Mouse (Mus musculus) thymus, adult 18-20 months (tissue): ENCODE measurements around the gene Slc19a3.
"Not testable (repeated sequence)": the region's sequence is repeated elsewhere in the genome, so short reads cannot be mapped to it uniquely, and the experiment has no call there.

ENCODE experiments used
- DNase-seq, 2 experiments: peaks; one replicate each; pipeline ENCODE4 v3.0.0; 2022; ENCODE audit warnings: mixed read lengths in 2 of 2

The Slc19a3 gene

GRCm38 (mm10) chr1:83006218-83007179, 31.7 kb downstream of the Slc19a3 start:
- DNase-seq = no peak

GRCm38 (mm10) chr1:83000306-83000705, 37.9 kb downstream of the Slc19a3 start, which contains the start of gene Gm47959:
Gm47959 (plus strand) TSS chr1:83000548.
- DNase-seq = not testable (repeated sequence)

DNA sequence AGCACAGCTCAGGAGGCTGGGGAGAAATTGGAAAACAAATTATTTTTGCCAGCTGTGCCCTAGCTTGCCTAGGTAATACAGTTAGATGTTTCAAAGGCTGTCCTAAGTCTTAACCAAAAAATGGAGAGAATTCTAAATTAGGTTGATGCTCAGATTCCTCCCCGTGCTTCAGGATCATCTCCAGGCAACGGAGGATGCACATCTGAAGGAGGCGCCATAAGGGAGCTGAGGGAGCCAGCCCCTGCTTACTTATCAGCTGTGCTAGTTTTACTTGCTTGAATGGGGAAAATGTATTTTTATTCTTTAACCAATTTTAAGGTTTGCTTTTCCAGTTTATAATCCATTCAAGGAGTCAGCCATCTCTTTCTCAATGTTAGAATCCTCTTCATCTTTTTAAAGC, 44.3 kb downstream of the Slc19a3 start:
- no peak for DNase-seq

- DNase-seq = no peak
These were observed 46.2 kb downstream of the Slc19a3 start for GRCm38 (mm10) chr1:82992093-82992492.

- DNase-seq = no peak
These were observed 46.7 kb downstream of the Slc19a3 start for GRCm38 (mm10) chr1:82991596-82991995.

DNA sequence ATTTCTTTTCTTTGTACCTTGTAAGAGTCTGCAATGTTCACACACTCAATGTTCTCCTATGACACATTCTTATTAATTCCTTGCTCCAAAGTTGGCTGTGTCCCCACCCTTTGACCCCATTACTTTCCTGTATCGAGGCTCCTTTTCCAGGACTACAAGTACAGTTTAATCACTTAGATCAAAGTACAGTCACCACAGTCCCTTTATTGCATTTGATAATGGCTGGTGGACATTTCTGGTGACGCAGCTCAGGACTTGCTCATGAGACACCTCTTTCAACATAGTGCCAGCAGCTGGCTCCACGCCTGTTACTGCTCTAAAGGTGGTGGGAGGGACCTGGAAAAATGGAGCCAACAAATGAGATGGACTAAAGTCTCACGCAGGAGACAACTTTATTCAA, 47.2 kb downstream of the Slc19a3 start:
- DNase-seq = no peak

- no peak for DNase-seq
These were observed 50.6 kb downstream of the Slc19a3 start for GRCm38 (mm10) chr1:82987530-82988198.

GRCm38 (mm10) chr1:82986738-82987137, 51.5 kb downstream of the Slc19a3 start:
- DNase-seq = no peak

DNA sequence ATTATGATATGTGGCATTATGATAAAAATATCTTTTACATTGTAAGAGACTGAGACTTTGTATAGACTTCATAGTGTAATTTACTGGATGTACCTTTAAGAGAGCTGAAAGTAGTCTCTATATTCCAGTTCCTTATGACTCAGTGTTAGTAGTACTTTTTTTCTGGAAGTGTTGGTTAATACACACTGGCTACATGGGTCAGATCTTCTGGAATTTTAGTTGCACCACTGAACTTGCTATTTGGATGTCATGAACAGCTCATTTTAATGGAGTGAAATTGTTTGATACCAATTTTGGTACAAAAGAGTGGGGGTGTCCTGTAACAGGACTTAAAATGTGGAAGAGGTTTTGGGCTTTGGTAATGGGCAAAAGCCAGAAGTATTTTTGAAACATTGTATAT, 60.4 kb downstream of the Slc19a3 start:
- no peak for DNase-seq

GRCm38 (mm10) chr1:82975750-82976149, 62.5 kb downstream of the Slc19a3 start:
- no peak for DNase-seq

DNA sequence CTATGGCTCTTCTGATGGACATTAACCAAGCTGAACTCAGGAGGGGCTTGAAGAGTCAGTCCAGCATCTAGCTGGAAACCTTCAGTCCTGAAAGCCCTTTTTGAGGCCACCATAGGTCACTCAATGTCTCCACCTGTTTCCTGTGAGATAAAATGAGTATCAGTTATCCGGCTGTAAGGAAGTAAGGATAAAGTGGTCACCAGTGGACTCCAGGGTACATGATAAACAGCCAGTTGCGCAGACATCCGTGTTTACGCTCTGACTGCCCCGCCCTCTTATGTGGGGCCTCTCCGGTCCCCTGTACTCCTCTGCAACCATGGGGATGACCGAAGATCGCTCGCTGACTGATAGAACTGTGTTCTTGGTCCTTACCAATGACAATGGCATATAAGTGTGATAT, 63.9 kb downstream of the Slc19a3 start:
- no peak for DNase-seq

GRCm38 (mm10) chr1:82973901-82974300, 64.3 kb downstream of the Slc19a3 start:
- DNase-seq = peak in 1 of 2 experiments; percentile 14

DNA sequence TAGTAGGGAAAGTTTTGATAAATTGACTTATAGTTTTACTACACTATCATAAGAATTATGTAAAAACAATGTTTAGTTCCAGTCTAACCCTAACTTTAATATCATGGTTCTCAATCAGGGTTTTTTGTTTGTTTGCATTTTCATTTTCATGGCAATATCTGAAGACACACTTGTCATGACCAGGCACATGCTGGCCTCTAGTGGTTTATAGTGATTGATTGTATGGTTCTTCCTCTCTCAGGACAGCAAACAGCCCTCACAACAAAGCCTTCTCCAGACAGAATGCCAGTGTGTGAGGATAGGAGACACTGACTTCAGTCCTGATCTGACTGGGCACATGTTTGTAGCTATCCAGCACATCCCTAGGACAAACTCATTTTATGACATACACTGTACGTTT, 65.0 kb downstream of the Slc19a3 start:
- DNase-seq = no peak

DNA sequence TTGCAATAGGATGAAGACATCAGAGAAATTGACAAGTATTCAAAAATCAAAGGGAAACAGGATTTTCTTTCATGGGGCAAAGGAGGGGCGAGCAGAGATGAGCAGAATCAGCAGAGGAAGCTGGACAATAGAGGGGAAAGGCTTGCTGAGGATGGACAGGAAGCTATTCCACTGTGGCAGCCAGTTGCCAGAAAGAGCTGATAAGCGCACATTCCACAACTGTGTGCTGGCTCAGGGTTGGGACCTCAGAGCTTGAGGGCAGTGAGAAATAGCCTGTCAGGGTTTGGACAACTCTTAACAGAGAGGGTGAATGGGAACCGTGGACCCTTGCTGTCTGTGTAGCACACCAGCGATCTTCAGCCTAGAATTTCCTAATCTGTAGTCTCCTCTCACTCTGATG, 66.2 kb downstream of the Slc19a3 start:
- DNase-seq = no peak

DNA sequence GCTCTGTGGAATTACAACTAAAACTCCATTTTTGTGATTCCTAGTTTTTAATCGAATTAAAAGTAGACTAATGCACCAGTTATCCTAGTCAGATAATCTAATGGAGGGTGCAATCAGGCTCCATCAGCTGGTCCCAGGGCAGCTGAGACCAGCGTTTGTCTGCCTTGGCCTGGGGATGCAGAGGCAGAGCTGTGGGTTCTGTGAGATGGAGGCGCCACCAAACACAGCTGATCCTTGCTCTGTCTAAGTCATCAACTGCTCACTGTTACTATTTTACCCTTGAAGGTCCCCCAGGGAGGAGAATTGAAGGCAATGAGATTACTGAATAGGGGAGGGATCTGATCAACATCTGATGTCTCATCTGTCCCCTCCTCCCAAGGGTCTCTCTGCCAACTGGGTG, 71.8 kb downstream of the Slc19a3 start:
- DNase-seq = no peak
